Mouse (Mus musculus) lung, adult 2 months (tissue): Measurements from ENCODE around the gene Tnfaip2. TPM values are rescaled to one million over a fixed set of nuclear protein-coding genes. Genes with fewer than 3 reads are reported as not detected.

ENCODE experiments used
- DNase-seq: peaks from one replicate; pipeline ENCODE4 v3.0.0; 2022
- H3K4me1 ChIP-seq: fragments of 200-500 bp; 2 replicates; pipeline ENCODE4 v1.6.1; 2011; ENCODE audit warnings: low read length; ENCODE audit not compliant: control insufficient read depth, insufficient read depth
- H3K4me3 ChIP-seq: fragments of 200-500 bp; replicated peaks from 2 replicates; pipeline ENCODE3; 2011; ENCODE audit warnings: low read depth, mild to moderate bottlenecking, control low read depth, low read length; ENCODE audit errors: extremely low read depth
- CTCF ChIP-seq: fragments of 200-500 bp; IDR thresholded peaks from 2 replicates; pipeline ENCODE4 v1.5.1; 2011; ENCODE audit warnings: mild to moderate bottlenecking, low read length, control low read depth; ENCODE audit not compliant: insufficient read depth
- POLR2A ChIP-seq: fragments of 200-500 bp; IDR thresholded peaks from 2 replicates; pipeline ENCODE4 v1.6.1; 2011; ENCODE audit warnings: low read depth, mild to moderate bottlenecking, control low read depth, low read length, borderline replicate concordance; ENCODE audit errors: extremely low read depth
- WGBS: fragments of 180-500 bp; shearing (Covaris S2); methylation state at CpG from one replicate; pipeline ENCODE4 v1.1.7; 2018; 5-methylcytosine and 5-hydroxymethylcytosine counted together
- polyA plus RNA-seq: library from polyadenylated mRNA; depleted of rRNA; stranded (reverse); fragments of >200 nt; gene quantifications from 2 replicates; pipeline ENCODE4 v1.2.3, GENCODE M21; 2012

The Tnfaip2 gene
- polyA plus RNA-seq, 1 experiment: 43.6 TPM

DNA sequence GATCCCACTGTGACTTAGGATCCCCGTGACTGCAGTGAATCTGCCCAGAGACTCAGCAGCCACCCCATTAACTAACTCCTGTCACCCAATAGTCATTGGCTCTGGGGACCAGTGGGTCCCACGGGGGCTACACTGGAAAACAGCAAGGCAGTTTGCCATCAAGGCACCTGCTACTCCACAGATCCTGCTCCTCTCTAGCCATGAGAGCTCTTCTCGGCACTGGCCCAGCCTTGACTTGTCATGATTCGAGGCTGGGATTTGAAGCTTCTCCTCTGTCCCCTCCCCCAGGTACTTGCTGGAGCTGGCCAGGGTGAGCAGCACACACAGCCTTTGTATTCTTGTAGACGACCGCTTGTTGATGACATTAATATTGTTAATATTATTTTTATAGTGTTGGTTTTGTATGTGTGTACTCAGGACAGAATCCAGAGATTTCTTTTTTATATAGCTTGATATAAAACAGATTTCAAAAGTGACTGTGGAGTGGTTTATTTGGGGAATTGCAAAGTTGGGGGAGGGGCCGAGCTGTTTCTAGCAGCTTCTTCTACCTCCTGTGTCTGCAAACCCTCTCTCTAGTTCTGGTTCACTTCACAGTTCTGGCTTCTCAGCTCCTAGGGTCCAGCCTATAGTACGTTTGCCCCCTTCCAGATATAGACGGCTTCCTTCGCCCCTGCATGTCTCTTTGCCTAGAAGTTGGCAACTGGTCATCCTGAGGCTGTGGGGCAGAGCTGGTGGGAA is 12.4 kb downstream of the Tnfaip2 start:
- DNase-seq: no peak
- WGBS: 71% methylated on average over 10 of the region's 10 CpGs
- H3K4me1 ChIP-seq: peaks cover 5% of the 10 kb centered on the region; the same call in 1 of the 2 replicates
- TF ChIP-seq POLR2A: no peak
- no peak for TF ChIP-seq CTCF
- H3K4me3 ChIP-seq: no peak overlapping the region

DNA sequence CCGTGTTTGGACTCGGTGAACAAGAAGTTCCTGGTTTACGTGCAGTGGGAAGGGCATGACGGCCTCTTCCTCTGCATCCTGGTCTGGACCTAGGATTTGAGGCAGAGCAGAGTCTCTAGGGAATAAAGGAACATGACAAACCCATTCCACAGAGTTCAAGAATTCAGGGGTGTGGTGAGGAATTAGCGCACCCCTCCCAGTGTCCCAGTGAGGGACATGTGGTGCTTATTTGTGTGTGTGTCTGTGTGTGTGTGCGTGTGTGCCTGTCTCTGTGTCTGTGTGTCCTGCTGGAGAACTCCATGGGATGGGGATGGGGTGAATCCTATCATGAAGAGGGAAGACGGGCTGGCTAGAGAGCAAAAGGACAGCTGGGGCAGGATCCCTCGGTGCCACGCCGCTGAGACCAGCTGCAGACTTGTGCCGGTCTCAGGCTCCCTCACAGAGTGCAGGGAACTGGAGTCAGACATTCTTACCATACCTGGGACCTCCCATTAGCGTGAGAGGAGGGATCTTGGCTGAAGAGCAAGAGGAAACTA is 13.1 kb downstream of the Tnfaip2 start:
- WGBS: 65% methylated on average over 12 of the region's 12 CpGs
- no peak for DNase-seq
- TF ChIP-seq POLR2A: no peak
- TF ChIP-seq CTCF: no peak
- H3K4me3 ChIP-seq: no peak overlapping the region
- H3K4me1 ChIP-seq: no peaks in the 10 kb centered on the region

DNA sequence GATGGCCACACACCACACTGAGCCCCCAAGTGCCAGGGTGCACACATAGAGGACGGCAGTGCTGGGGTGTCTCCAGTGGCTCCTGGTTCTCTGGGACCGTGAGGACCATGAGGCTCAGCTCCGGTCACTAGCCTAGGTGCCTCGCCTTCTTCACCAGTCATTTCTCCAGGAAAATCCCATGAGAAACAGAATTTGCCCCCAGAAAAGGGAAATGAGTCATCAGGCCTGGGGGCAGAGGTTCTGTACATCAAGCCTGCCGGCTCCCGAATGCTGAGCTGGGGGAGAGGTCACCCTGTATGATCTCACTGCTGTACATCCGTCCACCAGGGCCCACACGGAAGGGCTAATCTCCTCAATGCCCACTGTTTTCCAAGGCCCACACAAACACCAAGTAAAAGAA is 13.6 kb downstream of the Tnfaip2 start:
- 69% methylated on average over 8 of the region's 8 CpGs for WGBS
- Histone ChIP-seq H3K4me3 (no peak overlapping the region), H3K4me1 (no peaks in the 10 kb centered on the region)
- no peak for DNase-seq
- TF ChIP-seq CTCF (no peak), POLR2A (no peak)

DNA sequence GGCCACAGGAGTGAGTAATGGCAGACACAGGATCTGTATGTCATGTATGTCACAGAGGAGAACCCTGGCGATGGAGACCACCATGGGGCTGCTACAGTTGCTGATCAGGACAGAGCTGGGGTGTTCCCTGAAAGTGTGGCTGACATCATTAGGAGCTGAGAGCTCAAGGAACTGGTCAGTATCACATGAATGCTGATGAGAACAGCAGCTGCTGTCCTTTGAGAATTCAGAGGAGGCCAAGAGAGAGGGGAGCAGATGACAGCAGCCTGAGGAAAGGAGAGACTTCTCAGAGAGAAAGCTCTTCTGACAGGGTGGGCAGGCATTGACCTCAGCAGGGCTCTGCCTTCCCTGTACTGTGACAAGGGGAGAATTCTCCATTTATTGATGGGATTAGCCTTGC is 15.5 kb downstream of the Tnfaip2 start:
- Histone ChIP-seq H3K4me3 (no peak overlapping the region), H3K4me1 (no peaks in the 10 kb centered on the region)
- no peak for DNase-seq
- no peak for TF ChIP-seq CTCF
- no peak for TF ChIP-seq POLR2A
- WGBS: 90% methylated on average over 1 of the region's 1 CpGs

DNA sequence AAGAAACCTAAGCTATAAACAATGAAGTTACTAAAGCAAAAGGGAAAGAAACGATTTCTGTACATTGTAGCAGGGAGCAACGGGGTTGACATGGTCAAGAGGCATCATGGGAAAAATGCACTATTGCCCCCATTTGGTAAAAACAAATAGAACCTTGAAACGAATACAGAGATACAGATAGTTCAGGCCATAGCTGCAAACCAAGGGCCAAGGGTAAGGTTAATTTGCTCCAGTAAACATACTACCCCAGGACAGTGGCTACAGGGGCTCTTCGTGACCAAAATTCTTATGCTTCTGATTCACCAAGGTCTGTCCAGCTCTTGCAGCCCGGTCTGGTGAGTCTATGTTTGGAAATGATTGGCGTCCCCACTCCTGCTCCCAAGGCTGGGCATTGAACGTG is 21.3 kb downstream of the Tnfaip2 start:
- Histone ChIP-seq H3K4me1 (no peaks in the 10 kb centered on the region), H3K4me3 (no peak overlapping the region)
- TF ChIP-seq CTCF (no peak), POLR2A (no peak)
- 84% methylated on average over 7 of the region's 7 CpGs for WGBS
- DNase-seq: no peak

DNA sequence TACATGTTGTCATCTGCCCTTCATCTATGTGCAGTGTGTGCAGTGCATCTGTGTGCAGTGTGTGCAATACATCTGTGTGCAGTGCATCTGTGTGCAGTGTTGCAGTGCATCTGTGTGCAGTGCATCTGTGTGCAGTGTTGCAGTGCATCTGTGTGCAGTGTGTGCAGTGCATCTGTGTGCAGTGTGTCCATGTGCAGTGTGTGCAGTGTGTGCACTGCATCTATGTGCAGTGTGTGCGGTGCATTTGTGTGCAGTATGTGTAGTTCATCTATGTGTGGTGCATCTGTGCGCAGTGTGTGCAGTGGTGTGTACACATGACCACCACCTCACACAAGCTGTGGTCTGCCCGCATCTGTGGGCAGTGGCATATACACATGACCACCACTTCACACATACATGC is 24.1 kb downstream of the Tnfaip2 start:
- 96% methylated on average over 3 of the region's 3 CpGs for WGBS
- Histone ChIP-seq H3K4me1 (no peaks in the 10 kb centered on the region), H3K4me3 (no peak overlapping the region)
- DNase-seq: no peak
- TF ChIP-seq CTCF (no peak), POLR2A (no peak)

DNA sequence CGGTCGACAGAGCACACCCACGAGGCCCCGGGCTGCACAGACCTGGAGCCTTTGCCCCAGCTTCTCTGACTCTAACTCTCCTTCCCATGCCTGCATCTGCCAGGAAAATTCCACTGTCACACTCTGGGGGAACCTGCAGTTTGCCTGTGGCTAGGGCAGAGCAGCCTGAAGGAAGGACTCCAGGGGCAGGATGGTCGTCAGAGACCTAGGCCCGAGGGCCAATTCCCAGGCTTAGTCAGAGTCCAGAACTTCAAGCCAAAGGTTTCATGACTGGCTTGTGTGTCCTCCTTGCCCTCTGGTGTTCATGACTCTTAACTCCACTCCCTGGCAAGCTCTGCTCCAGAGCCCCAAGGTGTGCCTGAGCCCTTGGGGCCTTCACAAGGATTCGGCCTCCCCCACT is 25.9 kb downstream of the Tnfaip2 start:
- TF ChIP-seq CTCF: no peak
- TF ChIP-seq POLR2A: no peak
- Histone ChIP-seq H3K4me3 (no peak overlapping the region), H3K4me1 (no peaks in the 10 kb centered on the region)
- WGBS: 84% methylated on average over 7 of the region's 7 CpGs
- no peak for DNase-seq

DNA sequence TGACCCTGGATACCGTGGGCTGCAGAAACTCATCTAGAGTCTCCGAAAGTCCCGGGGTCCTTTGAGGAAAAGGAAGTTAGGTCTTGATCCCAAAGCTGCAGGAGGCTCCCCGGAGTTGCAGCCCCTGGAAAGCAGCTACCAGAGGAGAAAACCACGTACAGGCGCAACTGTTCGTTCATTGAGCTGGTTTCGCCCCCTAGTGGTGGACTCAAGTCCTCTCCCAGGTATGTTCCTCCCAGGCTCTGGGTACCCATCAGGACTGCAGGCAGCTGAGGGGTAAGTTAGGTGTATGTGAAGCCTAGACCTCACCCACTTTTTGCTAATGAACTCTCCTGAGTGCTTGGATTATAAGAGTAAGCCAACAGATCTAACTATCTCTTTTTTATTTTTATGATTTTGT is 27.2 kb downstream of the Tnfaip2 start:
- H3K4me3 ChIP-seq: no peak overlapping the region
- DNase-seq: peak; percentile 56
- H3K4me1 ChIP-seq: no peaks in the 10 kb centered on the region
- no peak for TF ChIP-seq POLR2A
- peak; percentile 89 for TF ChIP-seq CTCF
- WGBS: 6% methylated on average over 8 of the region's 8 CpGs

DNA sequence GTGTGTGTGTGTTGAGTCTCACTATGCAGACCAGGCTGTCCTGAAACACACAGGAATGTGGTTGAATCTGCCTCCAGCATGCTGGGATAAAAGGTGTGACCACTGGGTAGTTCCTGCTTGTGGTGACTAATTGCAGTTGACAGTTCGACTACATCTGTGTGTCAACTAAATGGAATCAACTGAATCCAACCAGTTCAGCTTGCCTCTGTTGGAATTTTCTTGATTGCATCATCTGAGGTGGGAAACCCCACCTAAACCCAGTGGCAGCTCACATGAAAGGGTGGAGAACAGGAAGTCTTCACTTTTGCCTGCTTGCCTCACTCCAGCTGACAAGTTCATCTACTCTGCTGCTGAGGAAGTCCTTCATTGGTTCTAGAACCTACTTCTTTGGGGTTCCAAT is 28.9 kb downstream of the Tnfaip2 start:
- Histone ChIP-seq H3K4me1 (no peaks in the 10 kb centered on the region), H3K4me3 (no peak overlapping the region)
- DNase-seq: no peak
- TF ChIP-seq POLR2A (no peak), CTCF (no peak)
- whole genome bisulfite sequencing: 48% methylated on average over 1 of the region's 1 CpGs

DNA sequence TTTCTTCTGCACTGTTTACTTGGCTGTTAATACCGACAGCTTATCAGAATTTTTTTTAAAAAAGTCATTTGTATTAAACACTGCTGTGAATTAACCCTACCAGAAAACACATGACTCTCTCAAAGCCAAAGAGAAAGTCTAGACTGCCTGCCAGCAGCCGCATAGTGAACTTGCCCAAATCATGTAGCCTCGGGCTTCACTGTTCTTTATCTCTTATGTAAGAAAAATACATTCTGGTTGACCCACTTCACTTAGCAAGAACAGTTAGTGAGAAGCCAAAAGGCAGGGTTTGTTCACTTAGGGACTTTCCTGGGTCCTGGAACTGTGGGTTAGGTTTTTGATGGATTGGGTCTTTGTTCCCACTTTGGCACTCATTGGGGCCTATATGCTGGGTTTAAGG is 29.5 kb downstream of the Tnfaip2 start:
- WGBS: 60% methylated on average over 3 of the region's 3 CpGs
- Histone ChIP-seq H3K4me1 (no peaks in the 10 kb centered on the region), H3K4me3 (no peak overlapping the region)
- TF ChIP-seq POLR2A (no peak), CTCF (no peak)
- no peak for DNase-seq

DNA sequence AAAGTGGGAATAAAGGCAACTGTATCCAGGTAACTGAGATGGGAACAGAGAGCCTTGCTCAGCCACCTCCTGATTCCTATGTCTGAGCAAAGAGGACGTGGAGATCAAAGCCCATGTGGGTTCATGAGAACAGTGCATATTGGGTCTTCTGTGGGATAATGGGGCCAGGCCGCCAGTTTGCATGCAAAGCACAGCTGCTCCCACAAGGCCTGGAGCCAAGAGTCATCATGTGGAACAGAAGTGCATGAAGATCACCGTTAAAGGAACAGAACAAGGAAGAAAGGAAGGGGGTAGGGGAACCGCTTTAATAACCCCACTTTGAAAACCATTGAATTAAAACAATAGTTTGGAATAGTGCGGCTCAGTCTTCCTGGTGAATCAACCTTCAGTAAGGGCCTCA is 30.6 kb downstream of the Tnfaip2 start:
- Histone ChIP-seq H3K4me1 (no peaks in the 10 kb centered on the region), H3K4me3 (no peak overlapping the region)
- WGBS: 76% methylated on average over 5 of the region's 5 CpGs
- TF ChIP-seq POLR2A (no peak), CTCF (no peak)
- no peak for DNase-seq
